Mouse (Mus musculus) olfactory bulb, adult 2 months (tissue): ENCODE results near the gene Lrrc74a.

ENCODE experiments used
- CTCF ChIP-seq: fragments of 200-500 bp; IDR thresholded peaks from 2 replicates; pipeline ENCODE4 v1.5.1; 2012; ENCODE audit warnings: low read depth, mild to moderate bottlenecking, low read length, moderate library complexity; ENCODE audit not compliant: insufficient read depth
- POLR2A ChIP-seq: fragments of 200-500 bp; IDR thresholded peaks from 2 replicates; pipeline ENCODE4 v1.6.1; 2012; ENCODE audit warnings: mild to moderate bottlenecking, low read depth, low read length, moderate library complexity; ENCODE audit not compliant: insufficient read depth

DNA sequence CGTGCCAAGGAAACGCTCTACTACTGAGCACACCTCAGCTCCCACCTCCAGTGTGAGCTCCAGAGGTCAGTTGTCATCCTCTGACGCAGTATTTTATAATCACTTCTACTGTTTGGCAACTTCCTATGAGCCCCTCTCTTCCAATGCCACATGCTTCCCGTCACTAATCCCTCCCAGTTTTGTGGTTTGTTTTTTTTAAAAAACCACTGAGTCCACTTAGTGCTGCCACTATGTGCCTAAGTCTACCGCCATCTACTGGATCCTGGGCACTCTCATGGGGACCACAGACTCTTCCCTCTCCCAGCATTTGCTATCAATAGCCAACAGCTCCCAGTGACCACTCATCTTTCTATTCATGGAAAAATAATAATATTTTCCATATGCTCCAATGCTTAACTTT, 20.1 kb upstream of the Lrrc74a start:
- TF ChIP-seq POLR2A (no peak), CTCF (no peak)
